Mouse (Mus musculus): ENCODE results near the gene Atxn7. TPM values are rescaled to one million over a fixed set of nuclear protein-coding genes. Genes with fewer than 3 reads are reported as not detected.
"Not testable (repeated sequence)": the region's sequence is repeated elsewhere in the genome, so short reads cannot be mapped to it uniquely, and the experiment has no call there.

The Atxn7 gene
- 28.7 and 30.4 TPM in 2 replicates for total RNA-seq (2021)
- long read RNA-seq, partial matches to known transcripts: 9 of 14 reads
- long read RNA-seq, other reads (novel, unspliced or antisense): 4 of 14 reads

- DNase-seq: peak; percentile 44
Observed at GRCm38 (mm10) chr14:13961401-13962112, at the start of gene Atxn7, which contains the start of gene Thoc7. TSS of gene Atxn7 (plus strand) at chr14:13961440. TSS of gene Thoc7 (minus strand) at chr14:13961852.

- DNase-seq: no peak
Observed at GRCm38 (mm10) chr14:13914387-13915082, 46.7 kb upstream of the Atxn7 start, which contains the start of gene Gm281. TSS of gene Gm281 (minus strand) at chr14:13914478.

- DNase-seq: no peak
Observed at GRCm38 (mm10) chr14:13915207-13915606, 46.0 kb upstream of the Atxn7 start.

- no peak for DNase-seq
Observed at GRCm38 (mm10) chr14:13917208-13917607, 44.0 kb upstream of the Atxn7 start.

GRCm38 (mm10) chr14:13917630-13918029, 43.6 kb upstream of the Atxn7 start:
- DNase-seq: no peak

- DNase-seq: no peak
Observed at GRCm38 (mm10) chr14:13933290-13934051, 27.8 kb upstream of the Atxn7 start.

GRCm38 (mm10) chr14:13934052-13934371, 27.2 kb upstream of the Atxn7 start:
- no peak for DNase-seq

- DNase-seq: no peak
Observed at GRCm38 (mm10) chr14:13944686-13945085, 16.6 kb upstream of the Atxn7 start.

GRCm38 (mm10) chr14:13948345-13948744, 12.9 kb upstream of the Atxn7 start:
- no peak for DNase-seq

- peak; percentile 26 for DNase-seq
Observed at GRCm38 (mm10) chr14:13950401-13950800, 10.8 kb upstream of the Atxn7 start.

- not testable (repeated sequence) for DNase-seq
Observed at GRCm38 (mm10) chr14:13952151-13952550, 9.1 kb upstream of the Atxn7 start.

- peak; percentile 29 for DNase-seq
Observed at GRCm38 (mm10) chr14:13960079-13960478, 1.2 kb upstream of the Atxn7 start.

GRCm38 (mm10) chr14:13960482-13961325, 536 bp upstream of the Atxn7 start:
- DNase-seq: peak; percentile 74

- no peak for DNase-seq
Observed at GRCm38 (mm10) chr14:13962476-13962875, 1.2 kb downstream of the Atxn7 start.

- DNase-seq: no peak
Observed at GRCm38 (mm10) chr14:13963527-13963926, 2.3 kb downstream of the Atxn7 start.

- no peak for DNase-seq
Observed at GRCm38 (mm10) chr14:13967607-13968006, 6.4 kb downstream of the Atxn7 start.

- DNase-seq: no peak
Observed at GRCm38 (mm10) chr14:13968476-13968875, 7.2 kb downstream of the Atxn7 start.

- no peak for DNase-seq
Observed at GRCm38 (mm10) chr14:13970513-13970912, 9.3 kb downstream of the Atxn7 start.

GRCm38 (mm10) chr14:13971644-13972234, 10.5 kb downstream of the Atxn7 start:
- DNase-seq: no peak

GRCm38 (mm10) chr14:13977498-13977897, 16.3 kb downstream of the Atxn7 start:
- no peak for DNase-seq

GRCm38 (mm10) chr14:13981286-13981685, 20.0 kb downstream of the Atxn7 start:
- no peak for DNase-seq
